In genomic region chr2:26237290-26237782, GRCm38 (mm10) we compare ENCODE assay signal across 8 mouse cellular contexts. TPM values are rescaled to one million over a fixed set of nuclear protein-coding genes. Genes with fewer than 3 reads are reported as not detected.
DNase-seq lines count a peak whose midpoint lies in the region; ATAC-seq lines count a peak whose summit lies in the region.

TSS of gene Qsox2 (minus strand) at chr2:26237525.

- H3K9me3 ChIP-seq in hindbrain, embryonic 15.5 days: no peaks in the 10 kb centered on the region

- peak; percentile 88 for ATAC-seq in hindbrain, embryonic 15.5 days (ENCODE audit: low FRiP score, low read depth)

- peak within 1 kb of the TSS; percentile 85 for H3K27ac ChIP-seq in hindbrain, embryonic 15.5 days (replicated peaks)

- H3K36me3 ChIP-seq in hindbrain, embryonic 15.5 days: no peaks in the 10 kb centered on the region

- 1% methylated on average over 36 of the region's 36 CpGs for WGBS in hindbrain, embryonic 15.5 days

- H3K4me3 ChIP-seq in hindbrain, embryonic 15.5 days: peak within 1 kb of the TSS; percentile 95

- no peaks in the 10 kb centered on the region for H3K27me3 ChIP-seq in hindbrain, embryonic 15.5 days

- H3K4me1 ChIP-seq in hindbrain, embryonic 15.5 days (replicated peaks): peaks cover 28% of the 10 kb centered on the region

- peak within 1 kb of the TSS; percentile 90 for H3K4me2 ChIP-seq in hindbrain, embryonic 15.5 days

- peak within 1 kb of the TSS; percentile 87 for H3K9ac ChIP-seq in hindbrain, embryonic 15.5 days

- peak; percentile 80 for DNase-seq in T-cell, adult 2 months (ENCODE audit: low spot score)
- DNase-seq in cerebellum, postnatal 36 days: peak; percentile 82 to 89
- peak; percentile 76 to 86 for DNase-seq in frontal cortex, postnatal 36 days (ENCODE audit: low spot score in 2 of 2)
- peak; percentile 81 for DNase-seq in left cerebral cortex, adult 11 months (ENCODE audit: low spot score)
- DNase-seq in lung, postnatal 4 days: peak; percentile 95 to 96
- DNase-seq in retina, postnatal 7 days (ENCODE audit: low read depth, low spot score): peak; percentile 94
- peak; percentile 81 for DNase-seq in urinary bladder, adult 2 months (ENCODE audit: low spot score)

RNA-seq across cellular contexts. Expression of gene Qsox2, which starts in this region (rescaled TPM):
- polyA plus RNA-seq in hindbrain, embryonic 15.5 days (2015; fragmentation: Nextera tagmentation; extraction: Ambion mirVana): 16.7 and 16.9 TPM in 2 replicates
- 19.1 and 20.6 TPM in 2 replicates for polyA plus RNA-seq in urinary bladder, adult 2 months (2012; rRNA removed)

Comparison
In these comparisons a context has a peak if more than half of its experiments do, and no peak if none do; other contexts are left out.
1. Peak in every context shown above with its lines: DNase-seq, ATAC-seq, H3K4me3 ChIP-seq and H3K27ac ChIP-seq.